ENCODE assay signal across 23 mouse cellular contexts in the genomic region with DNA sequence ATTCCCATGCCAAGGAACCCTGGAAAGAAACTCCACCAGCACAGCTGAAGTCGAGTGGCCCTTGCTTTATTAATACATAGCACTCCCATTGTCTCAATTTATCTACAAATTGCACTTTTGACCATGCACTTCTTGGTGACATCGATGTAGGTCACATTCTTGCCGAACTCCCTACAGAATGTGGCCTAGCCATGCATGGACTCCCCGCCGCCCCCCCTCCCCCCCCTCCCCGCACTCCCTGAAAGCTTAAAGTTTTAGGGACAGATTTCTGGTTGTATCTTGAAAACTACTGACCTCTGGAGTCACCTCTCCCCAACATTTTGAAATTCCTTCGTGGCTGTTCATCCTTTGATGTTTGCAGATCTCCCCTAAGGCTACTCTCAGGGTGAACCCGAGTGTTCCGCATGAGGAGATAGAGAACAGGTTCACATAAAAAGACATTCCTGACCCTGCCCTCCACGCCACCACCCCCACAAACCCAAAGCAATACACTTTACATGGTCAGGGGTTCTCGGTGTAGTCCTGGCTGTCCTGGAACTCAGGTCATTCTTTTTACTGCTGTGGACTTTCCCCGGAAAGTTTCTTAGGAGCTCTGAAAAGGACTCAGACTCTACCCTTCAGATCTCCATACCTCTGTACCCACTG. TPM values are rescaled to one million over a fixed set of nuclear protein-coding genes. Genes with fewer than 3 reads are reported as not detected.
DNase-seq lines count a peak whose midpoint lies in the region; ATAC-seq and TF ChIP-seq lines count a peak whose summit lies in the region.
"Had no signal": no experiment of that assay in that cellular context is flagged by ENCODE, and none has a peak within 500 bp of the region (broad histone marks: within the 10 kb centered on the region; RNA-seq: fewer than 3 reads in every experiment).

TSS of gene Eddm3b (plus strand) at position 511 of the 645 bp plus-strand sequence.

- DNase-seq in hindbrain, embryonic 10.5 days (ENCODE audit: low spot score) = no peak
- DNase-seq in gonadal fat pad, adult 2 months (ENCODE audit: low read depth) = no peak
- peak; percentile 52 for DNase-seq in kidney, adult 9 months
- peak; percentile 18 to 50 for DNase-seq in kidney, postnatal 36 days
- DNase-seq in left cerebral cortex, adult 2 months (ENCODE audit: extremely low spot score in 1 of 2, low spot score in 2 of 2) = no peak
- DNase-seq in cerebellum, postnatal 25 days = no peak
- DNase-seq: adrenal gland, postnatal 10 days; cerebellum, adult 9-10 months; gastrocnemius, adult 2 months; heart, adult 18-20 months; left cerebral cortex, postnatal 4 days; liver had no signal

- H3K4me3 ChIP-seq in hindbrain, embryonic 16.5 days (ENCODE audit: low read length) = no peak within 1 kb of the TSS
- H3K4me3 ChIP-seq in hindbrain, embryonic 10.5 days = no peak within 1 kb of the TSS; the same call in 1 of the 2 replicates
- H3K4me3 ChIP-seq in left cerebral cortex, adult 2 months = no peak within 1 kb of the TSS
- H3K4me3 ChIP-seq: embryonic facial prominence, embryonic 15.5 days; gastrocnemius, adult 2 months; heart, embryonic 15.5 days; intestine, embryonic 15.5 days had no signal

- no peak for ATAC-seq in hindbrain, embryonic 16.5 days
- ATAC-seq: intestine, embryonic 15.5 days; lung, postnatal 0 days had no signal

- H3K27ac ChIP-seq in hindbrain, embryonic 16.5 days (ENCODE audit: low read depth, low read length) = no peak within 1 kb of the TSS
- H3K27ac ChIP-seq in hindbrain, embryonic 10.5 days = no peak within 1 kb of the TSS
- no peak within 1 kb of the TSS for H3K27ac ChIP-seq in left cerebral cortex, adult 2 months
- H3K27ac ChIP-seq: embryonic facial prominence, embryonic 15.5 days; gastrocnemius, adult 2 months; heart, embryonic 15.5 days; intestine, embryonic 15.5 days; stomach, postnatal 0 days had no signal

- WGBS in hindbrain, embryonic 16.5 days = 49% methylated on average over 12 of the region's 12 CpGs
- WGBS in hindbrain, embryonic 10.5 days = 42% methylated on average over 12 of the region's 12 CpGs

- no peaks in the 10 kb centered on the region for H3K4me1 ChIP-seq in hindbrain, embryonic 16.5 days (ENCODE audit: control insufficient read depth, insufficient read depth, low read depth, low read length)
- H3K4me1 ChIP-seq in hindbrain, embryonic 10.5 days (replicated peaks) = peaks cover 9% of the 10 kb centered on the region; the same call in 1 of the 2 replicates
- H3K4me1 ChIP-seq: embryonic facial prominence, embryonic 15.5 days; intestine, embryonic 15.5 days had no signal

- no peak within 1 kb of the TSS for H3K9ac ChIP-seq in hindbrain, embryonic 16.5 days (ENCODE audit: low read depth, low read length)
- H3K9ac ChIP-seq: embryonic facial prominence, embryonic 15.5 days; heart, embryonic 15.5 days; intestine, embryonic 15.5 days had no signal

- H3K36me3 ChIP-seq in hindbrain, embryonic 16.5 days (ENCODE audit: control insufficient read depth, insufficient read depth, low read length) = no peaks in the 10 kb centered on the region
- no peaks in the 10 kb centered on the region for H3K36me3 ChIP-seq in hindbrain, embryonic 10.5 days
- H3K36me3 ChIP-seq: embryonic facial prominence, embryonic 15.5 days; heart, embryonic 15.5 days; intestine, embryonic 15.5 days had no signal

- H3K9me3 ChIP-seq in hindbrain, embryonic 16.5 days (ENCODE audit: control insufficient read depth, low read length) = no peaks in the 10 kb centered on the region; the same call in 1 of the 2 replicates
- H3K9me3 ChIP-seq in hindbrain, embryonic 10.5 days = 0 out of 2 replicates have a peak, but pooled peaks cover 5% of the 10 kb centered on the region
- H3K9me3 ChIP-seq: embryonic facial prominence, embryonic 15.5 days; heart, embryonic 15.5 days; intestine, embryonic 15.5 days had no signal

- intact Hi-C loops in left cerebral cortex, adult 2 months (cut with DNase I) = no loop called here

- TF ChIP-seq CTCF in left cerebral cortex, adult 2 months (IDR thresholded peaks at IDR 0.05) = no peak

- peak within 1 kb of the TSS; percentile 14 for H3K4me2 ChIP-seq in hindbrain, embryonic 16.5 days (ENCODE audit: low read length)
- H3K4me2 ChIP-seq: embryonic facial prominence, embryonic 15.5 days; heart, embryonic 15.5 days; intestine, embryonic 15.5 days had no signal

- no peaks in the 10 kb centered on the region for H3K27me3 ChIP-seq in hindbrain, embryonic 16.5 days (replicated peaks; ENCODE audit: control insufficient read depth, insufficient read depth, low read length)
- no peaks in the 10 kb centered on the region for H3K27me3 ChIP-seq in hindbrain, embryonic 10.5 days (ENCODE audit: insufficient read depth, poor library complexity, severe bottlenecking)
- H3K27me3 ChIP-seq: embryonic facial prominence, embryonic 15.5 days; heart, embryonic 15.5 days; intestine, embryonic 15.5 days had no signal

RNA-seq across cellular contexts. Expression of gene Eddm3b, which starts in this region (rescaled TPM):
- not detected in 2 replicates for polyA plus RNA-seq in hindbrain, embryonic 16.5 days (2015; fragmentation: Nextera tagmentation; extraction: Ambion mirVana)
- 0.37 TPM in 1 of 2 replicates, not detected in the other for polyA plus RNA-seq in hindbrain, embryonic 10.5 days (2016; fragmentation: Nextera tagmentation; extraction: Ambion mirVana)
- polyA plus RNA-seq in gonadal fat pad, adult 2 months (2012; rRNA removed) = 172 and 185 TPM in 2 replicates
- not detected for total RNA-seq in left cerebral cortex, adult 2 months (2021)
- total RNA-seq: adrenal gland, postnatal 10 days; gastrocnemius, adult 2 months; heart, adult 18-20 months; hematopoietic stem cell, adult 5-6 weeks; layer of hippocampus, adult 18-20 months; left cerebral cortex, postnatal 4 days had no signal
- polyA plus RNA-seq: embryonic facial prominence, embryonic 15.5 days; heart, embryonic 15.5 days; intestine, embryonic 15.5 days; liver, embryonic 16.5 days; neural tube, embryonic 11.5 days; stomach, postnatal 0 days; thymus, postnatal 0 days had no signal

Comparison
In these comparisons a context has a peak if more than half of its experiments do, and no peak if none do; other contexts are left out.
1. RNA of gene Eddm3b (polyA plus RNA-seq): 172 to 185 TPM in gonadal fat pad, adult 2 months; not detected in hindbrain, embryonic 16.5 days and 0.37 TPM in hindbrain, embryonic 10.5 days; every median in the first group is over 100 times any median in the second.
2. DNase-seq: peak in kidney, adult 9 months (single experiment) and kidney, postnatal 36 days (2 of 2); none in hindbrain, embryonic 10.5 days (single experiment), gonadal fat pad, adult 2 months (single experiment), left cerebral cortex, adult 2 months (0 of 2) and cerebellum, postnatal 25 days (0 of 2).